Mouse (Mus musculus) G1E (cell line): ENCODE results near the gene Hist1h2bj.

Experiments
- CTCF ChIP-seq: IDR thresholded peaks from 2 replicates; pipeline ENCODE4 v1.5.1; 2012; ENCODE audit warnings: low read depth, low read length, inconsistent platforms, mixed read lengths
- GATA1 ChIP-seq: IDR thresholded peaks from 2 replicates; pipeline ENCODE4 v1.6.1; 2012; ENCODE audit warnings: borderline replicate concordance, low read length, inconsistent platforms, mixed read lengths
- GATA2 ChIP-seq: IDR thresholded peaks from 2 replicates; pipeline ENCODE4 v1.6.1; 2012; ENCODE audit warnings: low read depth, low read length, inconsistent platforms, borderline replicate concordance
- POLR2AphosphoS5 ChIP-seq: IDR thresholded peaks from 2 replicates; pipeline ENCODE4 v1.6.1; 2012; ENCODE audit warnings: low read depth, low read length, inconsistent platforms; ENCODE audit not compliant: insufficient replicate concordance
- TAL1 ChIP-seq: conservative IDR thresholded peaks from 2 replicates; pipeline ENCODE4 v1.6.1; 2012; ENCODE audit warnings: low read depth, low read length, inconsistent platforms, mixed read lengths

GRCm38 (mm10) chr13:22028673-22029460 is 14.1 kb upstream of the Hist1h2bj start:
- TF ChIP-seq CTCF (peak; percentile 74), GATA2 (no peak), GATA1 (no peak), TAL1 (no peak), POLR2AphosphoS5 (no peak)
